Mouse (Mus musculus) gastrocnemius, adult 2 months (tissue): Measurements from ENCODE around the gene Xndc1. TPM values are rescaled to one million over a fixed set of nuclear protein-coding genes. Genes with fewer than 3 reads are reported as not detected.
"Not testable (repeated sequence)": the region's sequence is repeated elsewhere in the genome, so short reads cannot be mapped to it uniquely, and the experiment has no call there.

Source experiments
- DNase-seq: peaks from one replicate; pipeline ENCODE4 v3.0.0; 2022
- H3K27ac ChIP-seq: fragments of 200-600 bp; 2 replicates; pipeline ENCODE4 v1.8.1; 2022; ENCODE audit warnings: mild to moderate bottlenecking
- H3K4me3 ChIP-seq: fragments of 200-600 bp; 2 replicates; pipeline ENCODE4 v1.8.1; 2022; ENCODE audit warnings: mild to moderate bottlenecking, moderate library complexity
- CTCF ChIP-seq: fragments of 200-600 bp; IDR thresholded peaks from 2 replicates; pipeline ENCODE4 v1.8.1; 2022; ENCODE audit warnings: antibody characterized with exemption, mild to moderate bottlenecking, moderate library complexity
- intact Hi-C: fragments of 180-260 bp; cut with DNase I; formaldehyde crosslinking; loops from one replicate; pipeline ENCODE4 v1.15.1; 2025
- total RNA-seq, 2 experiments: library from RNA; stranded (reverse); gene quantifications; 2 replicates each; pipeline ENCODE4 v1.2.3; 2021

The Xndc1 gene
- total RNA-seq, 2 experiments from 2014 or later = 4.4 to 6.5 TPM

GRCm38 (mm10) chr7:102042314-102042713, 23.0 kb upstream of the Xndc1 start:
- Histone ChIP-seq H3K27ac (no peak overlapping the region), H3K4me3 (no peak overlapping the region)
- no peak for TF ChIP-seq CTCF
- intact Hi-C loops = no loop called here
- DNase-seq = no peak

GRCm38 (mm10) chr7:102048524-102048923, 16.8 kb upstream of the Xndc1 start:
- DNase-seq, intact Hi-C loops, H3K27ac ChIP-seq, H3K4me3 ChIP-seq: not testable (repeated sequence)
- TF ChIP-seq CTCF = peak; percentile 58

- TF ChIP-seq CTCF = no peak
- DNase-seq = no peak
Measured at GRCm38 (mm10) chr7:102061353-102061752, 4.0 kb upstream of the Xndc1 start.

GRCm38 (mm10) chr7:102062203-102062602, 3.1 kb upstream of the Xndc1 start:
- Histone ChIP-seq H3K4me3 (no peak overlapping the region), H3K27ac (no peak overlapping the region)
- intact Hi-C loops = loop anchor here (5.0 to 10.0 kb wide), 2 partner anchors 130 to 397 kb away; partner anchors contain the start of genes Clpb, Lrrc51 and Numa1
- DNase-seq = no peak
- no peak for TF ChIP-seq CTCF

More at GRCm38 (mm10) chr7:102061353-102061752, 4.0 kb upstream of the Xndc1 start:
- no peak overlapping the region for H3K4me3 ChIP-seq
- intact Hi-C loops = loop anchor here (5.0 to 10.0 kb wide), 2 partner anchors 129 to 397 kb away; partner anchors contain the start of genes Clpb, Lrrc51 and Numa1
- no peak overlapping the region for H3K27ac ChIP-seq

GRCm38 (mm10) chr7:102063891-102064290, 1.4 kb upstream of the Xndc1 start:
- peak overlapping the region; percentile 77 for H3K4me3 ChIP-seq
- no peak for TF ChIP-seq CTCF
- no peak for DNase-seq
- no peak overlapping the region for H3K27ac ChIP-seq
- intact Hi-C loops = loop anchor here (5.0 to 10.0 kb wide), 2 partner anchors 132 to 399 kb away; partner anchors contain the start of genes Clpb, Lrrc51 and Numa1

GRCm38 (mm10) chr7:102064655-102065045, 661 bp upstream of the Xndc1 start:
- H3K4me3 ChIP-seq = peak overlapping the region; percentile 77

GRCm38 (mm10) chr7:102066363-102066762, 1.1 kb downstream of the Xndc1 start:
- intact Hi-C loops = loop anchor here (10.0 kb wide), 1 partner anchor 402 kb away; the partner anchor contains the start of gene Clpb
- Histone ChIP-seq H3K4me3 (peak overlapping the region; percentile 77), H3K27ac (peak overlapping the region; percentile 92)
- DNase-seq = no peak
- TF ChIP-seq CTCF = no peak

More at GRCm38 (mm10) chr7:102064655-102065045, 661 bp upstream of the Xndc1 start:
- H3K27ac ChIP-seq = peak overlapping the region; percentile 92
- no peak for TF ChIP-seq CTCF
- intact Hi-C loops = loop anchor here (5.0 to 10.0 kb wide), 2 partner anchors 132 to 400 kb away; partner anchors contain the start of genes Clpb, Lrrc51 and Numa1
- no peak for DNase-seq

- no peak for DNase-seq
- no peak overlapping the region for H3K4me3 ChIP-seq
- intact Hi-C loops = loop anchor here (1.0 to 2.0 kb wide), 2 partner anchors 79 to 158 kb away; no protein-coding TSS in a partner anchor
- TF ChIP-seq CTCF = peak; percentile 72
- no peak overlapping the region for H3K27ac ChIP-seq
Measured at GRCm38 (mm10) chr7:102076714-102077296, 11.5 kb downstream of the Xndc1 start.

- no peak overlapping the region for H3K27ac ChIP-seq
- H3K4me3 ChIP-seq = no peak overlapping the region
- intact Hi-C loops = no loop called here
- peak; percentile 74 for TF ChIP-seq CTCF
- no peak for DNase-seq
Measured at GRCm38 (mm10) chr7:102078517-102078916, 13.2 kb downstream of the Xndc1 start.

GRCm38 (mm10) chr7:102080311-102080710, 15.0 kb downstream of the Xndc1 start:
- no peak overlapping the region for H3K4me3 ChIP-seq
- no peak for DNase-seq
- TF ChIP-seq CTCF = no peak
- intact Hi-C loops = no loop called here
- no peak overlapping the region for H3K27ac ChIP-seq

GRCm38 (mm10) chr7:102081784-102082183, 16.5 kb downstream of the Xndc1 start:
- TF ChIP-seq CTCF = no peak
- H3K4me3 ChIP-seq = no peak overlapping the region; the same call in 1 of the 2 replicates
- H3K27ac ChIP-seq = peak overlapping the region; percentile 81
- DNase-seq = peak; percentile 84
- intact Hi-C loops = no loop called here

- intact Hi-C loops = no loop called here
- TF ChIP-seq CTCF = no peak
- Histone ChIP-seq H3K27ac (peak within 1 kb of the TSS; percentile 81), H3K4me3 (no peak within 1 kb of the TSS; the same call in 1 of the 2 replicates)
- DNase-seq = no peak
Measured at GRCm38 (mm10) chr7:102082816-102083215, 17.5 kb downstream of the Xndc1 start, which contains the start of gene Trpc2. Trpc2 (plus strand) TSS chr7:102083116.

- no peak for TF ChIP-seq CTCF
- Histone ChIP-seq H3K27ac (no peak overlapping the region), H3K4me3 (no peak overlapping the region)
- intact Hi-C loops = no loop called here
- DNase-seq = no peak
Measured at GRCm38 (mm10) chr7:102084041-102084696, 18.9 kb downstream of the Xndc1 start.
